Mouse (Mus musculus): ENCODE measurements at regions not wholly inside any gene's neighbourhood (a gene's known extent, or its start where the extent isn't known, plus 50 kb on each side); places are given as distances from the start of the nearest gene placed in this dataset.

DNA sequence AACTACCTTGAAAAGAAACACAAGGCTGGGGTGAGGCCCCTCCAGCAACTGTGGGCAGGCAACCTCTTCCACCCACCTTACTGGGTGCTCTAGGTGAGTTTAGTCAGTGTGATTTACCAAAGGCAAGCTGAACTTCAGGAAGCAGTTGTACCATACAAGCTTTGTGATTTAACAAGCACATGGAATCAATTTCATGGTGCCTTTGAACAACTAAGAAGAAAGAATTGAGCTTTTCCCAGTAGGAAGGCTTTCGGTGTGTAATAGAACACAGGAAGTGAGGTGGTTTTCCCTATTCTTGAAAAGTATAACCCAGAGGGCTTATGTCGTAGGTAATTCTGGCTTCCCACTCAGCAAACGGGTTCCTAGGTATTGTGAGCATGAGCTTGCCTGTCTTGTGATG, 82.7 kb upstream of the Myocd start:
- Histone ChIP-seq H3K4me2 (no peak overlapping the region), H3K9me3 (no peaks in the 10 kb centered on the region), H3K9ac (no peak overlapping the region), H3K27me3 (no peaks in the 10 kb centered on the region), H3K4me3 (no peak overlapping the region), H3K27ac (no peak overlapping the region), H3K36me3 (no peaks in the 10 kb centered on the region), H3K4me1 (no peaks in the 10 kb centered on the region)
- 76% methylated on average over 3 of the region's 3 CpGs for WGBS
- no peak for ATAC-seq (ENCODE audit: borderline replicate concordance, extremely low read depth, low FRiP score, low TSS enrichment)

DNA sequence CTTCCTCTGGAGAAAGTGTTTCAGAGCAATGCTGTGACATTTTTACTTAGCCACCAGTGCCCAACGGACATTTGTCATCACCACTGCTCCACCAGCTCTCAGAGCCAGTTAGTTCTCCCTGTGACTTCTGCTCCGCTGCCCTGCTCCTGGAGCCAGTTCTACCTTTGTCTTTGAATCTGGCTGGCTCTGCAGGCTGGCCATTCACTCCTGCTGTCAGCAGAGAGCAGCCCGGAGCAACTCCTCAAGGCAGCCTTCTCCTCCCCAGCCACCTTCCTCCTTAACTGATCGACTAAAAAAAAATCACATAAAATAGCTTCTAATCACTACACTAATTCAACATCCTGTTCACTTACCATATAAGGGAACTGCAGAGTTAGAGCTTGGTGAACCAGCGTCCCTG, 79.2 kb upstream of the Myocd start:
- Histone ChIP-seq H3K27me3 (no peaks in the 10 kb centered on the region), H3K4me2 (no peak overlapping the region), H3K36me3 (no peaks in the 10 kb centered on the region), H3K9me3 (no peaks in the 10 kb centered on the region), H3K9ac (no peak overlapping the region), H3K27ac (no peak overlapping the region), H3K4me3 (no peak overlapping the region), H3K4me1 (no peaks in the 10 kb centered on the region)
- 37% methylated on average over 5 of the region's 5 CpGs for WGBS
- no peak for ATAC-seq (ENCODE audit: borderline replicate concordance, extremely low read depth, low FRiP score, low TSS enrichment)

DNA sequence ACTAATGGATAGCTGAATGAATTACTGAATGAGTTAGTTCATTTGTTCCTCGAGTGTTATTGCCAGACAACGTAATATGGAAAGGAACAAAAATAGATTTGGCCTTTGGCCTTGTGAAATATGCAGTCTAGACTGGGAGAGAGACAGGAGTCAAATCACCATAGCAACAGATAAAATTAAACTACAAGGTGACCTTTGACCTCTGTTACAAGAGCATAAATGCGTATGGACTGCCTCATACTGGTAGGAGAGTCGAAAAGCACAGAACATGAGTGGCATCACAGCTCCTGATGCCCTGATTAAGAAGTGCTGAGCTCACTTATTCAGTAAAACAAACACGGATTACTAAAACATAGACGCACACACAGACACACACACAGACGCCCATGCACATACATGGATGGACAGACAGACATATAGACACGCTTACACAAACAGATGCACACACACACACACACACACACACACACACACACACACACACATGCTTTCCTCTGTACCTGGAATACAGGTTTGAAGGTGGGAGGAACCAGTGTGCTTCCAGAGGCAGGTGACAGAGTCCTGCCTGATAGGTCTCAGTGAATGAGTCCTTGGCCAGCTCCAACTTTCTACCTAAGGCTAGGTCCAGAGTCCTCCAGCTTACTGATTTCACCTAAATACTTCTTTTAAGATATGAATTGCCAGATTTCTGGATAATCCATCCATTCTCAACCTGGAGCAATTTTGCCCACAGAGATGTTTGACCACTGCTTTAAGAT, 72.1 kb upstream of the Myocd start:
- H3K9ac ChIP-seq: no peak overlapping the region
- no peak overlapping the region for H3K4me2 ChIP-seq
- WGBS: 64% methylated on average over 8 of the region's 8 CpGs
- H3K4me1 ChIP-seq: no peaks in the 10 kb centered on the region
- ATAC-seq (ENCODE audit: borderline replicate concordance, extremely low read depth, low FRiP score, low TSS enrichment): no peak
- no peaks in the 10 kb centered on the region for H3K27me3 ChIP-seq
- no peaks in the 10 kb centered on the region for H3K9me3 ChIP-seq
- no peaks in the 10 kb centered on the region for H3K36me3 ChIP-seq
- H3K27ac ChIP-seq: no peak overlapping the region
- H3K4me3 ChIP-seq: no peak overlapping the region

DNA sequence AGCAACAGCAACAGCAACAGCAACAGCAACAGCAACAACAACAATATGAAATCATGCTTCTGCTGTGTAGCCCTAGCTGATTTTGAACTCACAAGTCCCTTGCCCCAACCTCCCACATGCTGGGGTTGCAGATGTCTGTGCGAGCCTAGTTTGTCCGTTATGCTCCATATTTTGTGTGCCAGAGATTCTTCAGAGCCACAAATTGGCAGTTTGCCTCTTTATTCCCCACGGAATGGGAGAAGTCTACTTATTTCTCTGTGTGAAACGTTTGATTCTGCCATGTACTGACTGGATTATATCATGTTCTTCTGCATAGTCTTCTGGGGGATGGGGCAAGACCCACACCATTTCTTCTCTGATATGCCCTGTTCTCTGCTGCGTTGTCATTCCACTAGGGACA, 64.5 kb upstream of the Myocd start:
- 46% methylated on average over 5 of the region's 5 CpGs for WGBS
- Histone ChIP-seq H3K27me3 (no peaks in the 10 kb centered on the region), H3K27ac (no peak overlapping the region), H3K36me3 (no peaks in the 10 kb centered on the region), H3K4me1 (no peaks in the 10 kb centered on the region), H3K9ac (no peak overlapping the region), H3K9me3 (no peaks in the 10 kb centered on the region), H3K4me2 (no peak overlapping the region), H3K4me3 (no peak overlapping the region)
- ATAC-seq (ENCODE audit: borderline replicate concordance, extremely low read depth, low FRiP score, low TSS enrichment): no peak

DNA sequence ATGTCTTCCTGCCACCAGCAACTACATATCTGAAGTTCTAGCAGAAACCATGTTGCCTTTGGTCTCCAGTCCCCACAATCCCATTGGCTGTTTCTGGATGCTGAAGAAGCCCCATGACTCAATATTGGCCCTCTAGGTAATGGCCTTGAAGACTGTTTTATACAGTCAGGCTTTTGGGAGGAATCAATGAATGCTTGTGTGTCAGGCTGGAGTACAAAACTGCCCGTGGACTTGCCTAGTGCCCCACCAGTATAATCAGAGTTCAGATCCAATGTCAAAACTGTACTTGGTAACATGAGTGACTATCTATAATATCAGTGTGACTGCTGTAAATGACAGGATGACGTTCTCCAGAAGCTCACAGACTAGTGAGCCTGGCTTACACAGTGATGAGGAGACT, 63.3 kb upstream of the Myocd start:
- H3K27ac ChIP-seq: no peak overlapping the region
- 76% methylated on average over 2 of the region's 2 CpGs for WGBS
- H3K9ac ChIP-seq: no peak overlapping the region
- no peaks in the 10 kb centered on the region for H3K36me3 ChIP-seq
- no peak for ATAC-seq (ENCODE audit: borderline replicate concordance, extremely low read depth, low FRiP score, low TSS enrichment)
- no peaks in the 10 kb centered on the region for H3K9me3 ChIP-seq
- H3K27me3 ChIP-seq: no peaks in the 10 kb centered on the region
- no peak overlapping the region for H3K4me3 ChIP-seq
- no peaks in the 10 kb centered on the region for H3K4me1 ChIP-seq
- no peak overlapping the region for H3K4me2 ChIP-seq

DNA sequence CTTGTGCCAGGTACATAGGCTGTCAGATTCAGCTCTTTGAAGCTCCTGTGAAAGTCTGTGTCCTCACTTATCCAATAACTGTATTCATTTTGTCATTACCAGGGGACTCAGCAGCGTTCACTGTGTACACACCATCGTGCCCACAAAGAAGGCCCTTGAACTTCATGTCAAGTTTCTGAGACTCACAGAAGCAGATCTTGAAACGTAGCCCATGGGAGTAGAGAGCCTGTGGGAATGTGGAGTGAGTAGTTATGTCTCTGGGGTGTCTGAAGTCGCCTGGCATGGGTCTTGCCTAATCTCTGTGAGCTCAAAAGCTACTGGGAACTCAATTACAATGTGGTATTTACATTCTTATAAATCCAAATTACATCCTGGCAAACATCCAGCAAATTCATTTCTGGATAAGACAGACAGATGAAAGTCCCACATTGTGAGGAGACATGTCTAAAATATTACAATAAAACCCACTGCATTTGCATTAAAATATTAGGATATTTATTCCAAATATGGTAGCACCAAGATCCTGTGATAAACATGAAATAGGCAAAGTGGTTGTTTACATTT, 53.2 kb upstream of the Myocd start:
- 23% methylated on average over 4 of the region's 4 CpGs for WGBS
- H3K9me3 ChIP-seq: no peaks in the 10 kb centered on the region
- no peak overlapping the region for H3K9ac ChIP-seq
- H3K4me1 ChIP-seq: peaks cover 22% of the 10 kb centered on the region
- H3K4me2 ChIP-seq: no peak overlapping the region
- H3K36me3 ChIP-seq: no peaks in the 10 kb centered on the region
- peak; percentile 89 for ATAC-seq (ENCODE audit: borderline replicate concordance, extremely low read depth, low FRiP score, low TSS enrichment)
- H3K27ac ChIP-seq: peak overlapping the region; percentile 85
- no peaks in the 10 kb centered on the region for H3K27me3 ChIP-seq
- H3K4me3 ChIP-seq: no peak overlapping the region

Data from lung, embryonic 15.5 days (tissue).